Mouse (Mus musculus) ES-E14 (cell line): ENCODE data around the gene Lrch4. TPM values are rescaled to one million over a fixed set of nuclear protein-coding genes. Genes with fewer than 3 reads are reported as not detected.

Source experiments
- DNase-seq: peaks from one replicate; pipeline ENCODE4 v3.0.0-alpha.2; 2013; ENCODE audit warnings: low read depth, low spot score
- H3K27ac ChIP-seq: 2 replicates; pipeline ENCODE4 v1.5.1; 2012; ENCODE audit warnings: low read depth, mild to moderate bottlenecking, low read length, moderate library complexity, mixed read lengths; ENCODE audit not compliant: poor library complexity, insufficient read depth, severe bottlenecking
- H3K36me3 ChIP-seq: 2 replicates; pipeline ENCODE4 v1.6.1; 2012; ENCODE audit warnings: mild to moderate bottlenecking, low read length, moderate library complexity, mixed read lengths; ENCODE audit not compliant: control insufficient read depth, poor library complexity, insufficient read depth, severe bottlenecking
- H3K4me1 ChIP-seq, 2 experiments: fragments of 150-350 bp in 1 of 2; sonication (generic) in 1 of 2; 2 replicates each; pipeline ENCODE4 v1.6.1; 2012; ENCODE audit warnings: low read length in 2 of 2, mild to moderate bottlenecking in 1 of 2, mixed read lengths in 1 of 2; ENCODE audit not compliant: control insufficient read depth in 2 of 2, insufficient read depth in 2 of 2, poor library complexity in 1 of 2
- H3K4me3 ChIP-seq, 2 experiments: fragments of 150-350 bp in 1 of 2; sonication (generic) in 1 of 2; 2 replicates each; pipeline ENCODE4 v1.5.1; 2012; ENCODE audit warnings: low read length in 2 of 2, low read depth in 1 of 2, mild to moderate bottlenecking in 1 of 2, mixed read lengths in 1 of 2; ENCODE audit not compliant: insufficient read depth in 1 of 2, poor library complexity in 1 of 2, severe bottlenecking in 1 of 2
- H3K9ac ChIP-seq: 2 replicates; pipeline ENCODE4 v1.6.1; 2012; ENCODE audit warnings: low read depth, mild to moderate bottlenecking, low read length, mixed read lengths; ENCODE audit not compliant: poor library complexity, insufficient read depth, severe bottlenecking
- H3K9me3 ChIP-seq: fragments of 150-350 bp; sonication (generic); 2 replicates; pipeline ENCODE4 v1.6.1; 2012; ENCODE audit warnings: low read depth, mild to moderate bottlenecking, low read length; ENCODE audit not compliant: control insufficient read depth, insufficient read depth
- CHD2 ChIP-seq: IDR thresholded peaks from 2 replicates; pipeline ENCODE4 v1.6.1; 2014; ENCODE audit warnings: mild to moderate bottlenecking, low read depth, low read length, inconsistent platforms
- HCFC1 ChIP-seq: IDR thresholded peaks from 2 replicates; pipeline ENCODE4 v1.6.1; 2012; ENCODE audit warnings: low read length, inconsistent platforms, borderline replicate concordance; ENCODE audit not compliant: insufficient read depth
- MAFK ChIP-seq: IDR thresholded peaks from 2 replicates; pipeline ENCODE4 v1.6.1; 2014; ENCODE audit warnings: mild to moderate bottlenecking, low read depth, low read length, inconsistent platforms; ENCODE audit not compliant: insufficient read depth
- ZC3H11A ChIP-seq: IDR thresholded peaks from 2 replicates; pipeline ENCODE4 v1.6.1; 2012; ENCODE audit warnings: low read depth, mild to moderate bottlenecking, inconsistent platforms, low read length, borderline replicate concordance
- ZNF384 ChIP-seq: IDR thresholded peaks from 2 replicates; pipeline ENCODE4 v1.6.1; 2012; ENCODE audit warnings: low read depth, low read length, inconsistent platforms
- in situ Hi-C, 2 experiments: fragments of 600-800 bp; cut with MboI; formaldehyde crosslinking; loops; one replicate each; pipeline ENCODE4 v1.15.1; 2025; ENCODE audit warnings: low sequenced_read_pairs in 2 of 2, inconsistent platforms in 1 of 2; ENCODE audit not compliant: unreplicated experiment in 2 of 2
- total RNA-seq: library from RNA; depleted of rRNA; stranded (reverse); fragments of 300-350 nt; gene quantifications from 2 replicates; pipeline ENCODE4 v1.2.3, GENCODE M21; 2012

Lrch4 gene
- total RNA-seq, 1 experiment = 12.7 TPM

- in situ Hi-C loops = no loop called here
- TF ChIP-seq CHD2 = no peak
- no peak for TF ChIP-seq HCFC1
- no peak overlapping the region; the same call in 1 of the 2 replicates for H3K9ac ChIP-seq
- H3K36me3 ChIP-seq = peaks cover 5% of the 10 kb centered on the region; the same call in 1 of the 2 replicates
- DNase-seq = no peak
- H3K4me1 ChIP-seq = peaks cover 0 to 18% of the 10 kb centered on the region in 2 experiments; a peak in 2 of 4 replicates
- H3K27ac ChIP-seq = peak overlapping the region; percentile 13; the same call in 1 of the 2 replicates
- no peaks in the 10 kb centered on the region for H3K9me3 ChIP-seq
- H3K4me3 ChIP-seq = peak overlapping the region in 1 of 2 experiments; percentile 93; a peak in 1 of 4 replicates
These were observed 30.7 kb upstream of the Lrch4 start for GRCm38 (mm10) chr5:137598100-137598826.

- H3K9ac ChIP-seq = peak overlapping the region; percentile 86; the same call in 1 of the 2 replicates
- H3K9me3 ChIP-seq = no peaks in the 10 kb centered on the region
- no peak overlapping the region for H3K27ac ChIP-seq
- H3K36me3 ChIP-seq = peaks cover 5% of the 10 kb centered on the region; the same call in 1 of the 2 replicates
- DNase-seq = no peak
- peaks cover 0 to 15% of the 10 kb centered on the region in 2 experiments; a peak in 2 of 4 replicates for H3K4me1 ChIP-seq
- peak overlapping the region; percentile 99 for H3K4me3 ChIP-seq
- no peak for TF ChIP-seq ZC3H11A
- TF ChIP-seq HCFC1 = no peak
- TF ChIP-seq CHD2 = no peak
- no peak for TF ChIP-seq MAFK
- TF ChIP-seq ZNF384 = no peak
- in situ Hi-C loops = no loop called here
These were observed 29.3 kb upstream of the Lrch4 start for GRCm38 (mm10) chr5:137599600-137599999.

GRCm38 (mm10) chr5:137600281-137600618 is 28.7 kb upstream of the Lrch4 start:
- Histone ChIP-seq H3K27ac (no peak overlapping the region), H3K4me3 (peak overlapping the region; percentile 99), H3K36me3 (peaks cover 9% of the 10 kb centered on the region), H3K9ac (peak overlapping the region; percentile 86), H3K9me3 (no peaks in the 10 kb centered on the region), H3K4me1 (peaks cover 0 to 15% of the 10 kb centered on the region in 2 experiments; a peak in 2 of 4 replicates)
- no peak for TF ChIP-seq CHD2
- TF ChIP-seq HCFC1 = no peak
- no peak for TF ChIP-seq ZC3H11A
- TF ChIP-seq ZNF384 = no peak
- no peak for TF ChIP-seq MAFK
- DNase-seq = no peak
- in situ Hi-C loops = no loop called here

- peak; percentile 97 for DNase-seq
- TF ChIP-seq ZNF384 (no peak), MAFK (no peak), ZC3H11A (no peak), CHD2 (peak; percentile 85), HCFC1 (peak; percentile 77)
- in situ Hi-C loops = no loop called here
- Histone ChIP-seq H3K4me3 (peak within 1 kb of the TSS; percentile 99), H3K9me3 (no peaks in the 10 kb centered on the region), H3K36me3 (peaks cover 14% of the 10 kb centered on the region), H3K4me1 (peaks cover 0 to 14% of the 10 kb centered on the region in 2 experiments; a peak in 2 of 4 replicates), H3K27ac (peak within 1 kb of the TSS; percentile 99), H3K9ac (peak within 1 kb of the TSS; percentile 100)
These were observed 28.1 kb upstream of the Lrch4 start, which contains the start of gene Mospd3 for GRCm38 (mm10) chr5:137600619-137601364. Gene Mospd3, minus strand, starts transcription at chr5:137601058.
